Mouse (Mus musculus): ENCODE results near the gene Wdr6. TPM values are rescaled to one million over a fixed set of nuclear protein-coding genes. Genes with fewer than 3 reads are reported as not detected.

Wdr6 gene
- total and polyA plus RNA-seq, 3 experiments = 9.1 to 16.3 (median 14.3) TPM

GRCm38 (mm10) chr9:108600011-108600410 is 21.5 kb upstream of the Wdr6 start:
- Histone ChIP-seq H3K27ac (ENCODE audit: insufficient read depth, low read depth) (no peak overlapping the region), H3K79me2 (replicated peaks; ENCODE audit: control insufficient read depth, extremely low read depth, insufficient read depth, poor library complexity, severe bottlenecking) (no peaks in the 10 kb centered on the region), H3K27me3 (replicated peaks) (no peaks in the 10 kb centered on the region), H3K4me3 (replicated peaks in 1 of 3; ENCODE audit: low read depth in 2 of 3, low read length in 2 of 3, poor library complexity in 1 of 3) (no peak overlapping the region), H3K4me1 (ENCODE audit: control insufficient read depth in 1 of 2, insufficient read depth in 2 of 2) (peaks cover 0 to 14% of the 10 kb centered on the region in 2 experiments; a peak in 2 of 4 replicates), H3K4me2 (ENCODE audit: insufficient read depth, low read depth, poor library complexity, severe bottlenecking) (no peak overlapping the region), H3K36me3 (replicated peaks in 1 of 2; ENCODE audit: control insufficient read depth in 1 of 2, insufficient read depth in 1 of 2, low read length in 1 of 2) (peaks cover 16 to 34% of the 10 kb centered on the region in 2 experiments), H3K9me3 (replicated peaks; ENCODE audit: low read length) (no peaks in the 10 kb centered on the region), H3K9ac (ENCODE audit: insufficient read depth, low read depth) (no peak overlapping the region)
- no peak for TF ChIP-seq JUN (IDR thresholded peaks at IDR 0.05; ENCODE audit: insufficient read depth, low read depth, low read length)
- no peak for TF ChIP-seq POLR2AphosphoS2 (IDR thresholded peaks at IDR 0.05; ENCODE audit: low read depth, low read length)
- no peak for TF ChIP-seq MAFK (IDR thresholded peaks at IDR 0.05; ENCODE audit: insufficient replicate concordance, low read length)
- no peak for TF ChIP-seq CHD2 (IDR thresholded peaks at IDR 0.05; ENCODE audit: low read length)
- no peak for TF ChIP-seq USF1 (IDR thresholded peaks at IDR 0.05; ENCODE audit: low read depth, low read length)
- no peak for TF ChIP-seq RCOR1 (conservative IDR thresholded peaks at IDR 0.05; ENCODE audit: low read depth, low read length)
- no peak for TF ChIP-seq ZNF384 (IDR thresholded peaks at IDR 0.05; ENCODE audit: low read depth, low read length)
- TF ChIP-seq MEF2A (IDR thresholded peaks at IDR 0.05; ENCODE audit: borderline replicate concordance, low read depth, low read length) = no peak
- no peak for TF ChIP-seq JUND (conservative IDR thresholded peaks at IDR 0.05; ENCODE audit: low read depth, low read length)
- TF ChIP-seq TCF12 (IDR thresholded peaks at IDR 0.05; ENCODE audit: low read depth, low read length) = no peak
- TF ChIP-seq TBP (conservative IDR thresholded peaks at IDR 0.05; ENCODE audit: low read depth, low read length) = no peak
- TF ChIP-seq SMC3 (IDR thresholded peaks at IDR 0.05; ENCODE audit: low read depth, low read length) = no peak
- no peak for TF ChIP-seq RAD21 (IDR thresholded peaks at IDR 0.05; ENCODE audit: low read depth, low read length)
- in situ Hi-C loops (cut with MboI; ENCODE audit: low pct_ligation_motif_present, low pct_unique_long_range_greater_than_20kb, low sequenced_read_pairs) (no loop called here), dilution Hi-C loops (cut with MboI; ENCODE audit: extremely low pct_ligation_motif_present, extremely low pct_unique_long_range_greater_than_20kb, low sequenced_read_pairs) (no loop called here)
- no peak for DNase-seq (ENCODE audit: extremely low read depth)

GRCm38 (mm10) chr9:108599021-108599566 is 20.6 kb upstream of the Wdr6 start:
- peaks cover 0 to 19% of the 10 kb centered on the region in 2 experiments; a peak in 2 of 4 replicates for H3K4me1 ChIP-seq (ENCODE audit: control insufficient read depth in 1 of 2, insufficient read depth in 2 of 2)
- H3K4me2 ChIP-seq (ENCODE audit: insufficient read depth, low read depth, poor library complexity, severe bottlenecking) = no peak overlapping the region
- no peaks in the 10 kb centered on the region for H3K79me2 ChIP-seq (replicated peaks; ENCODE audit: control insufficient read depth, extremely low read depth, insufficient read depth, poor library complexity, severe bottlenecking)
- H3K36me3 ChIP-seq (replicated peaks in 1 of 2; ENCODE audit: control insufficient read depth in 1 of 2, insufficient read depth in 1 of 2, low read length in 1 of 2) = peaks cover 9 to 35% of the 10 kb centered on the region in 2 experiments
- no peak for TF ChIP-seq IRF4 (IDR thresholded peaks at IDR 0.05; ENCODE audit: low read depth, low read length)
- TF ChIP-seq USF1 (IDR thresholded peaks at IDR 0.05; ENCODE audit: low read depth, low read length) = no peak
- peak; percentile 78; the same call in 1 of the 2 replicates for TF ChIP-seq TBP (conservative IDR thresholded peaks at IDR 0.05; ENCODE audit: low read depth, low read length)
- no peak for TF ChIP-seq NELFE (IDR thresholded peaks at IDR 0.05; ENCODE audit: low read depth, low read length)
- no peaks in the 10 kb centered on the region for H3K27me3 ChIP-seq (replicated peaks)
- DNase-seq (ENCODE audit: extremely low read depth) = no peak
- no peak overlapping the region for H3K27ac ChIP-seq (ENCODE audit: insufficient read depth, low read depth)
- no peak overlapping the region for H3K4me3 ChIP-seq (replicated peaks in 1 of 3; ENCODE audit: low read depth in 2 of 3, low read length in 2 of 3, poor library complexity in 1 of 3)
- no peak overlapping the region for H3K9ac ChIP-seq (ENCODE audit: insufficient read depth, low read depth)
- no peaks in the 10 kb centered on the region for H3K9me3 ChIP-seq (replicated peaks; ENCODE audit: low read length)
- dilution Hi-C loops (cut with MboI; ENCODE audit: extremely low pct_ligation_motif_present, extremely low pct_unique_long_range_greater_than_20kb, low sequenced_read_pairs) = no loop called here
- in situ Hi-C loops (cut with MboI; ENCODE audit: low pct_ligation_motif_present, low pct_unique_long_range_greater_than_20kb, low sequenced_read_pairs) = no loop called here

Data from CH12.LX (cell line).